Mouse (Mus musculus): Measurements from ENCODE around the gene Vmn1r188. TPM values are rescaled to one million over a fixed set of nuclear protein-coding genes. Genes with fewer than 3 reads are reported as not detected.

Gene Vmn1r188
- total and polyA plus RNA-seq, 3 experiments, result not detected

- H3K36me3 ChIP-seq (ENCODE audit: control insufficient read depth, insufficient read depth, low read length), result no peaks in the 10 kb centered on the region
- H3K9ac ChIP-seq (ENCODE audit: low read depth, low read length), result no peak overlapping the region
- peaks cover 2% of the 10 kb centered on the region; the same call in 1 of the 2 replicates for H3K4me1 ChIP-seq (ENCODE audit: control insufficient read depth, insufficient read depth, low read length)
- H3K27ac ChIP-seq, result no peak overlapping the region
- no peak overlapping the region for H3K4me3 ChIP-seq
- no peak for DNase-seq
- TF ChIP-seq POLR2A (IDR thresholded peaks at IDR 0.05; ENCODE audit: insufficient read depth, low read depth, low read length), result no peak
- TF ChIP-seq EP300 (IDR thresholded peaks at IDR 0.05; ENCODE audit: insufficient read depth, low read depth, low read length), result no peak
- TF ChIP-seq CTCF (IDR thresholded peaks at IDR 0.05), result no peak
- intact Hi-C loops (cut with DNase I), result loop anchor here (10.0 kb wide), 1 partner anchor 291 kb away; the partner anchor contains the start of genes Hist1h2ak, Hist1h2bn and Hist1h4k
- no peaks in the 10 kb centered on the region for H3K79me2 ChIP-seq (replicated peaks; ENCODE audit: control insufficient read depth, insufficient read depth, low read length)
- 63% methylated on average over 2 of the region's 2 CpGs for WGBS
- no peaks in the 10 kb centered on the region for H3K27me3 ChIP-seq (ENCODE audit: control insufficient read depth, insufficient read depth, low read length)
Measured at GRCm38 (mm10) chr13:22045311-22045710, 38.9 kb upstream of the Vmn1r188 start.

DNA sequence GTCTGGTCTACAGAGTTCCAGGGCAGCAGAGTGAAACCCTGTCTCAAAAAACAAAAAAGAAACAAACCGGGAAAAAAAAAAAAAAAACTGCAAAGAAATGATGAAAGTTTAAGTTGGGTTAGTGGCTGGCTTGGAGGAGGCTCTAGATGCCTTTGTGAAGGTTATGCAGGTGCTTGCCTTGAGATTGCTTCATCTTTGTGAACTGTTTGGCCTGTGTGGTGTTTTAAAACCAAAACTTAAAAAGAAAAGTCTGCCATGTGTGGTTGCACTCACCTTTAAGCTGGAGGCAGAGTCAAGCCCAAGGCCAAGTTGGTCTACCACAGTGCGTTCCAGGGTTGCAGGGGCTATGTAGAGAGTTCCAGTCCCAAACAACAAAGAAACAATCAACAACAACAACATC is 35.2 kb upstream of the Vmn1r188 start:
- H3K9ac ChIP-seq (ENCODE audit: low read depth, low read length), result no peak overlapping the region
- intact Hi-C loops (cut with DNase I), result loop anchor here (10.0 kb wide), 1 partner anchor 294 kb away; the partner anchor contains the start of genes Hist1h2ak, Hist1h2bn and Hist1h4k
- WGBS, result 83% methylated on average over 2 of the region's 2 CpGs
- DNase-seq, result no peak
- H3K36me3 ChIP-seq (ENCODE audit: control insufficient read depth, insufficient read depth, low read length), result no peaks in the 10 kb centered on the region
- H3K4me1 ChIP-seq (ENCODE audit: control insufficient read depth, insufficient read depth, low read length), result peaks cover 2% of the 10 kb centered on the region; the same call in 1 of the 2 replicates
- no peaks in the 10 kb centered on the region for H3K27me3 ChIP-seq (ENCODE audit: control insufficient read depth, insufficient read depth, low read length)
- H3K4me3 ChIP-seq, result no peak overlapping the region
- no peak overlapping the region for H3K27ac ChIP-seq
- H3K79me2 ChIP-seq (replicated peaks; ENCODE audit: control insufficient read depth, insufficient read depth, low read length), result no peaks in the 10 kb centered on the region
- TF ChIP-seq POLR2A (IDR thresholded peaks at IDR 0.05; ENCODE audit: insufficient read depth, low read depth, low read length) (no peak), EP300 (IDR thresholded peaks at IDR 0.05; ENCODE audit: insufficient read depth, low read depth, low read length) (no peak), CTCF (IDR thresholded peaks at IDR 0.05) (no peak)

DNA sequence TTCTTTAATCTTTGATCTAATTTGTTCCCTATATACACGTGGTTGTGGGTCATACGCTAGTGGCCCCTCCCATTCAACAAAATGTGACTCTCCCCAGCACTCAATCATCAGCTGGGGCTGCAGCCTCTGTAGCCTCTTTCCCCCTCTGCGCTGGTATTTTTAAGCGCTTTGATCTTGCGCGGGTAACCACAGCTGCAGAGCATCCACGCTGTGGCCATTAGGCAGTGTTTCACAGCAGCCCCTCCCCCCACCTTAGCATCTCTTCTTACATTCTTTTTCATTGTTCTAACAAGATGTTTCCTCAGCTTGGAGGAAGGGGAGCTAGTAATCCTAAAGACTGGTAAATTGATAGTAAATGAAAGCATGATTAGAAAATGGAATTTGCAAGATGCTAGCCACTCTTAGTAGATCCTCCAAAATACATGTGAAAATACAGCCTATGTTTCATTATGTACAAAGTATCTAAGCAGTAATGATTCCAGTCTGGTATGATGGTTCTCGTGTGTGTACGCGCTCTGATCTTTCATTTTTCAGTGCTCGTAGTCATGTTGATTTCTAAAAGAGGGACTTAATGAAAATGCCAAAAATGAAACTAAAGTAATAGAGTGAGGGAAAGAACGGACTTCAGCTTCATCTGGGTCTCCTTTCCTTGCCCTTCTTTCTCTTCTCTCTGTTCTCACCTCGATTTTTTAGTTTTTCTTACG is 34.4 kb upstream of the Vmn1r188 start:
- intact Hi-C loops (cut with DNase I), result loop anchor here (10.0 kb wide), 1 partner anchor 295 kb away; the partner anchor contains the start of genes Hist1h2ak, Hist1h2bn and Hist1h4k
- Histone ChIP-seq H3K79me2 (replicated peaks; ENCODE audit: control insufficient read depth, insufficient read depth, low read length) (no peaks in the 10 kb centered on the region), H3K9ac (ENCODE audit: low read depth, low read length) (peak overlapping the region; percentile 8; the same call in 1 of the 2 replicates), H3K27me3 (ENCODE audit: control insufficient read depth, insufficient read depth, low read length) (no peaks in the 10 kb centered on the region), H3K4me1 (ENCODE audit: control insufficient read depth, insufficient read depth, low read length) (peaks cover 2% of the 10 kb centered on the region; the same call in 1 of the 2 replicates), H3K36me3 (ENCODE audit: control insufficient read depth, insufficient read depth, low read length) (no peaks in the 10 kb centered on the region), H3K27ac (no peak overlapping the region), H3K4me3 (peak overlapping the region; percentile 53)
- DNase-seq, result no peak
- 1% methylated on average over 14 of the region's 14 CpGs for WGBS
- TF ChIP-seq EP300 (IDR thresholded peaks at IDR 0.05; ENCODE audit: insufficient read depth, low read depth, low read length) (no peak), CTCF (IDR thresholded peaks at IDR 0.05) (no peak), POLR2A (IDR thresholded peaks at IDR 0.05; ENCODE audit: insufficient read depth, low read depth, low read length) (no peak)

DNA sequence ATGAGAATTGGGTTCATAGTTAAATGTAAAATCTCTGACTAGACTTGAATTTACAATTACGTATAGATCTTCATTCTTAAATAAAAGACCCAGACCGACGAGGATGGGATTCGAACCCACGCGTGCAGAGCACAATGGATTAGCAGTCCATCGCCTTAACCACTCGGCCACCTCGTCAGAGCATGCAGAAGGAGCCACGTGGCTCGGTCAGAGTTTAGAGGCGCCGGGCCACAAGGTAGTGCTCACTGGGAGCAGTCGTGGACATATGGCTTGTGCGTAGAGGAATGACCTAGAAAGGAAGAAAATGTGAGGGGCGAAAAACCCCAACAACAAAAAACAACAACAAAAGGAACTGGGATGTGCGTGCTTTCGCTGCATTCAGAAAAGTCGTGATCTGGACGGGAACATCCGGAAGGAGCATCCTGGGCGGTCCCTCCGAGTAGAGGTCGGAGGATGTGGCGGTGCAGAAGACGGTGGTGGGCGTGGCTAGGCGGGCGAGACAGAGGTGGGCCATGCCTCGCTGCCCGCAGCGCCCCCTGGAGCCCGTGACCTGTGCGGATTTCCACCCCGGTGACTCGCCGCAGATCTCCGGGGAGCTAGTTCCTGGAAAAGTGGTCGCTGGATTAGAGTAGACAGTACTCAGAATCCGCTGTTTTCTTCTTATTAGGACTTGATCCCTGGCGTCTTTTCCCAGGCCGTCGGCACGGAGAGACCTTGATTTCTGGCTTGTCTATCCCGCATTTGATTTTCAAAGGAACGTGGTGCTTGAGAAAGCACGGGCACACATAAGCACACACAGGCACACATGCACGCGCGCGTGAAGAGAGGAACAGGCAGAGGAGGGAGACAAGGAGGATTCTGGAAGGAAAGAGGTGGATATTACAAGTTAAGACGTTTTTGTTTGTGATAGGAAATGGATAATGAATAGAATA is 33.4 kb upstream of the Vmn1r188 start:
- Histone ChIP-seq H3K36me3 (ENCODE audit: control insufficient read depth, insufficient read depth, low read length) (no peaks in the 10 kb centered on the region), H3K79me2 (replicated peaks; ENCODE audit: control insufficient read depth, insufficient read depth, low read length) (no peaks in the 10 kb centered on the region), H3K9ac (ENCODE audit: low read depth, low read length) (peak overlapping the region; percentile 26), H3K27ac (peak overlapping the region; percentile 57), H3K4me1 (ENCODE audit: control insufficient read depth, insufficient read depth, low read length) (peaks cover 2% of the 10 kb centered on the region; the same call in 1 of the 2 replicates), H3K27me3 (ENCODE audit: control insufficient read depth, insufficient read depth, low read length) (no peaks in the 10 kb centered on the region), H3K4me3 (peak overlapping the region; percentile 53)
- under 1% methylated on average over 52 of the region's 52 CpGs for WGBS
- intact Hi-C loops (cut with DNase I), result no loop called here
- TF ChIP-seq EP300 (IDR thresholded peaks at IDR 0.05; ENCODE audit: insufficient read depth, low read depth, low read length), result peak; percentile 62; the same call in 1 of the 2 replicates
- TF ChIP-seq CTCF (IDR thresholded peaks at IDR 0.05), result peak; percentile 81
- TF ChIP-seq POLR2A (IDR thresholded peaks at IDR 0.05; ENCODE audit: insufficient read depth, low read depth, low read length), result peak; percentile 54; the same call in 1 of the 2 replicates
- peak; percentile 90 to 92 for DNase-seq

DNA sequence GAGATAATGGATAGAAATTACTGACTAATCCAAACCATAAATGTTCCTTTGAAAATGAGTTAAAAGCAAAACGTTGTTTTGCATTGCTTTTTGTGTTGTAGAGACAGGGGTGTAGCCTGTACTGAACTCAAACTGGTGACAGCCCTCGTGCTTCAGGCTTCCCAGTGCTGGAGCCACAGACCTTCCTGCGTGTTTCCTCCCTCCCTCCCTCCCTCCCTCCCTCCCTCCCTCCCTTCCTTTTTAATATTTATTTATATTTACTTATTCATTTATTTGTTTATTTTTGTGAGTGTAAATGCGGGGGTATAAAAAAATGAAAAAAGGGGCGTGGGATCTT is 32.7 kb upstream of the Vmn1r188 start:
- Histone ChIP-seq H3K27me3 (ENCODE audit: control insufficient read depth, insufficient read depth, low read length) (no peaks in the 10 kb centered on the region), H3K4me3 (peak overlapping the region; percentile 53)

More for the DNA sequence above, 32.7 kb upstream of the Vmn1r188 start:
- WGBS, result 14% methylated on average over 5 of the region's 5 CpGs
- no peak for TF ChIP-seq EP300 (IDR thresholded peaks at IDR 0.05; ENCODE audit: insufficient read depth, low read depth, low read length)
- no peak for TF ChIP-seq CTCF (IDR thresholded peaks at IDR 0.05)
- no peak for TF ChIP-seq POLR2A (IDR thresholded peaks at IDR 0.05; ENCODE audit: insufficient read depth, low read depth, low read length)
- peak overlapping the region; percentile 57 for H3K27ac ChIP-seq
- intact Hi-C loops (cut with DNase I), result no loop called here
- DNase-seq, result no peak
- no peaks in the 10 kb centered on the region for H3K79me2 ChIP-seq (replicated peaks; ENCODE audit: control insufficient read depth, insufficient read depth, low read length)
- no peak overlapping the region for H3K9ac ChIP-seq (ENCODE audit: low read depth, low read length)
- H3K4me1 ChIP-seq (ENCODE audit: control insufficient read depth, insufficient read depth, low read length), result peaks cover 2% of the 10 kb centered on the region; the same call in 1 of the 2 replicates
- no peaks in the 10 kb centered on the region for H3K36me3 ChIP-seq (ENCODE audit: control insufficient read depth, insufficient read depth, low read length)

Data from heart, adult 2 months (tissue).